Mouse (Mus musculus) G1E (cell line): Measurements from ENCODE around the gene Mut. TPM values are rescaled to one million over a fixed set of nuclear protein-coding genes. Genes with fewer than 3 reads are reported as not detected.

Experiments used
- ATAC-seq: 2 replicates; pipeline ENCODE4 v1.8.0; 2016; ENCODE audit warnings: mild to moderate bottlenecking; ENCODE audit not compliant: insufficient number of reproducible peaks, poor library complexity, low FRiP score, severe bottlenecking; ENCODE audit errors: extremely low read depth
- DNase-seq: peaks from one replicate; pipeline ENCODE4 v3.0.0; 2012; ENCODE audit warnings: low spot score
- H3K27me3 ChIP-seq: 2 replicates; pipeline ENCODE4 v1.6.1; 2012; ENCODE audit warnings: mild to moderate bottlenecking, low read length, inconsistent platforms; ENCODE audit not compliant: insufficient read depth
- H3K36me3 ChIP-seq: replicated peaks from 2 replicates; pipeline ENCODE3; 2012; ENCODE audit warnings: mild to moderate bottlenecking, inconsistent platforms
- H3K4me1 ChIP-seq: 2 replicates; pipeline ENCODE4 v1.6.1; 2012; ENCODE audit warnings: low read depth, low read length, inconsistent platforms, mixed read lengths; ENCODE audit not compliant: insufficient read depth
- H3K4me3 ChIP-seq: 2 replicates; pipeline ENCODE4 v1.5.1; 2012; ENCODE audit warnings: low read depth, mild to moderate bottlenecking, inconsistent platforms, low read length, moderate library complexity, mixed read lengths
- H3K9me3 ChIP-seq: replicated peaks from 2 replicates; pipeline ENCODE4 v1.6.1; 2012; ENCODE audit warnings: inconsistent platforms
- CTCF ChIP-seq: IDR thresholded peaks from 2 replicates; pipeline ENCODE4 v1.5.1; 2012; ENCODE audit warnings: low read depth, low read length, inconsistent platforms, mixed read lengths
- GATA1 ChIP-seq: IDR thresholded peaks from 2 replicates; pipeline ENCODE4 v1.6.1; 2012; ENCODE audit warnings: borderline replicate concordance, low read length, inconsistent platforms, mixed read lengths
- GATA2 ChIP-seq: IDR thresholded peaks from 2 replicates; pipeline ENCODE4 v1.6.1; 2012; ENCODE audit warnings: low read depth, low read length, inconsistent platforms, borderline replicate concordance
- POLR2AphosphoS5 ChIP-seq: IDR thresholded peaks from 2 replicates; pipeline ENCODE4 v1.6.1; 2012; ENCODE audit warnings: low read depth, low read length, inconsistent platforms; ENCODE audit not compliant: insufficient replicate concordance
- TAL1 ChIP-seq: conservative IDR thresholded peaks from 2 replicates; pipeline ENCODE4 v1.6.1; 2012; ENCODE audit warnings: low read depth, low read length, inconsistent platforms, mixed read lengths
- polyA plus RNA-seq: library from polyadenylated mRNA; stranded (reverse); fragments of >175 nt; gene quantifications from 2 replicates; pipeline ENCODE4 v1.2.3, GENCODE M21; 2012
- total RNA-seq, 2 experiments: library from RNA; stranded (forward) in 1 of 2; stranded (reverse) in 1 of 2; fragments of 200-1000 nt in 1 of 2; fragments of >200 nt in 1 of 2; fragmentation: Nextera tagmentation in 1 of 2; gene quantifications; 2 replicates each; pipeline ENCODE4 v1.2.3; 2014 to 2017

Gene Mut
- total and polyA plus RNA-seq, 3 experiments, result 3.7 to 57.2 (median 35.3) TPM

- no peak for ATAC-seq
- no peak overlapping the region for H3K4me3 ChIP-seq
Observed at GRCm38 (mm10) chr17:40992102-40992501, 57.6 kb downstream of the Mut start.

More at GRCm38 (mm10) chr17:40992102-40992501, 57.6 kb downstream of the Mut start:
- Histone ChIP-seq H3K9me3 (no peaks in the 10 kb centered on the region), H3K4me1 (no peaks in the 10 kb centered on the region), H3K36me3 (no peaks in the 10 kb centered on the region), H3K27me3 (no peaks in the 10 kb centered on the region)
- no peak for TF ChIP-seq TAL1
- TF ChIP-seq POLR2AphosphoS5, result no peak
- TF ChIP-seq GATA2, result no peak
- no peak for TF ChIP-seq CTCF
- no peak for TF ChIP-seq GATA1
- no peak for DNase-seq

Other genes starting within 250 kb of the Mut start
- not detected in 2 replicates for gene Esp1, start 207.6 kb upstream of the Mut start, total RNA-seq (2014; fragmentation: Nextera tagmentation)
- not detected in 2 replicates for gene Esp1, start 207.6 kb upstream of the Mut start, total RNA-seq (2017)
- not detected in 2 replicates for gene Esp1, start 207.6 kb upstream of the Mut start, polyA plus RNA-seq
- gene Crisp2, start 127.7 kb upstream of the Mut start, total RNA-seq (2014; fragmentation: Nextera tagmentation), result 12.6 and 17.6 TPM in 2 replicates
- gene Crisp2, start 127.7 kb upstream of the Mut start, total RNA-seq (2017), result 6.9 and 7.1 TPM in 2 replicates
- 0.08 TPM in 1 of 2 replicates, not detected in the other for gene Crisp2, start 127.7 kb upstream of the Mut start, polyA plus RNA-seq
- gene Rhag, start 123.6 kb upstream of the Mut start, total RNA-seq (2014; fragmentation: Nextera tagmentation), result 630 and 645 TPM in 2 replicates
- 110 and 118 TPM in 2 replicates for gene Rhag, start 123.6 kb upstream of the Mut start, total RNA-seq (2017)
- 9.5 and 12.7 TPM in 2 replicates for gene Rhag, start 123.6 kb upstream of the Mut start, polyA plus RNA-seq
- gene 9130008F23Rik, start 54.1 kb upstream of the Mut start, total RNA-seq (2014; fragmentation: Nextera tagmentation), result not detected in 2 replicates
- 0.12 and 0.71 TPM in 2 replicates for gene 9130008F23Rik, start 54.1 kb upstream of the Mut start, total RNA-seq (2017)
- 0.11 and 0.29 TPM in 2 replicates for gene 9130008F23Rik, start 54.1 kb upstream of the Mut start, polyA plus RNA-seq
- not detected in 2 replicates for gene Glyatl3, start 20.3 kb upstream of the Mut start, total RNA-seq (2014; fragmentation: Nextera tagmentation)
- gene Glyatl3, start 20.3 kb upstream of the Mut start, total RNA-seq (2017), result not detected in 2 replicates
- not detected in 2 replicates for gene Glyatl3, start 20.3 kb upstream of the Mut start, polyA plus RNA-seq
- gene Cenpq, start 362 bp downstream of the Mut start, total RNA-seq (2014; fragmentation: Nextera tagmentation), result 40.5 and 44.5 TPM in 2 replicates
- 57.3 and 67.1 TPM in 2 replicates for gene Cenpq, start 362 bp downstream of the Mut start, total RNA-seq (2017)
- gene Cenpq, start 362 bp downstream of the Mut start, polyA plus RNA-seq, result 1.3 and 2.2 TPM in 2 replicates